Mouse (Mus musculus) bone marrow macrophage, adult 2 months (primary cell): ENCODE data around the gene Gna12.

ENCODE experiments used
- CTCF ChIP-seq: IDR thresholded peaks from 2 replicates; pipeline ENCODE4 v1.5.1; 2012; ENCODE audit warnings: low read depth, mild to moderate bottlenecking, low read length, moderate library complexity
- POLR2A ChIP-seq: IDR thresholded peaks from 2 replicates; pipeline ENCODE4 v1.6.1; 2012; ENCODE audit warnings: mild to moderate bottlenecking, low read depth, low read length, borderline replicate concordance

DNA sequence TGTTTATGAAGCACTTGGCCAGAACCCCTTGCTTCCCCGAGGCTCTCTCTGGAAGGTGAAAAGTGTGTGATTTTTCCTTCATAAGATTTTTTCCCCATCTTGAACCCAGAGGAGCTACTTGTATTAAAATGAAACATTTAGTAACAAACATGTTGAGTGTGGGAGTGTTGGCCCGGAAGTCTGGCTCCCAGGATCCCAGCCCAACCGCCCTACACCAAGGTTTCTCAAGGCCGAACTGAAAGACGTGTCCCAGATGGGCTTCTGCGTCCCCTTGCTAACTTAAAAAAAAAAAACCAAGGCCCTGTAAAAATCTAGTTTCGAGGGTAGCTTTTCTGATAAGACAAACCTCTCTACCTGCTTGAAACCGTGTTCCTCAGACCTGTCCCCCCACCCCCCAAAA lies 2.3 kb downstream of the Gna12 start:
- TF ChIP-seq CTCF (no peak), POLR2A (no peak)
